Mouse (Mus musculus) liver, adult 2 months (tissue): ENCODE data around the gene Syn3.

ENCODE experiments used
- CTCF ChIP-seq: fragments of 200-500 bp; IDR thresholded peaks from 2 replicates; pipeline ENCODE4 v1.5.1; 2011; ENCODE audit warnings: low read depth, low read length, control low read depth
- POLR2A ChIP-seq: fragments of 200-500 bp; IDR thresholded peaks from 2 replicates; pipeline ENCODE4 v1.6.1; 2011; ENCODE audit warnings: low read length, control low read depth; ENCODE audit not compliant: insufficient read depth; ENCODE audit errors: extremely low read depth

GRCm38 (mm10) chr10:86258046-86258445 is 240.7 kb downstream of the Syn3 start:
- TF ChIP-seq CTCF: no peak
- no peak for TF ChIP-seq POLR2A
